Mouse (Mus musculus) layer of hippocampus, adult 2 months (tissue): Measurements from ENCODE around the gene Dnah12. TPM values are rescaled to one million over a fixed set of nuclear protein-coding genes. Genes with fewer than 3 reads are reported as not detected.

ENCODE experiments used
- DNase-seq, 2 experiments: peaks; one replicate each; pipeline ENCODE4 v3.0.0; 2022; ENCODE audit warnings: low spot score in 2 of 2
- H3K27ac ChIP-seq: fragments of 200-600 bp; 2 replicates; pipeline ENCODE4 v1.8.1; 2022
- H3K4me3 ChIP-seq: fragments of 200-600 bp; 2 replicates; pipeline ENCODE4 v1.8.1; 2022; ENCODE audit warnings: mild to moderate bottlenecking
- CTCF ChIP-seq: fragments of 200-600 bp; conservative IDR thresholded peaks from 2 replicates; pipeline ENCODE4 v1.8.1; 2022; ENCODE audit warnings: antibody characterized with exemption, mild to moderate bottlenecking, moderate library complexity
- long read RNA-seq, 2 experiments: library from polyadenylated mRNA; stranded (forward); transcript quantifications; one replicate each; pipeline ENCODE4 v2.0.0; 2021; ENCODE audit warnings: borderline mapping rate in 2 of 2
- total RNA-seq, 2 experiments: library from RNA; stranded (reverse); gene quantifications; 2 replicates each; pipeline ENCODE4 v1.2.3; 2021

Dnah12 gene
- total RNA-seq = under 1 TPM; 0.20 to 0.87 TPM
- long read RNA-seq, experiment 1, partial matches to known transcripts = 0 of 1 reads
- long read RNA-seq, experiment 1, other reads (novel, unspliced or antisense) = 1 of 1 reads
- long read RNA-seq, experiment 2 = 0 reads

GRCm38 (mm10) chr14:26692974-26693373, at the start of gene Dnah12:
Gene Dnah12, plus strand, starts transcription at chr14:26693274.
- Histone ChIP-seq H3K27ac (no peak within 1 kb of the TSS), H3K4me3 (no peak within 1 kb of the TSS)
- no peak for DNase-seq
- TF ChIP-seq CTCF = no peak

- TF ChIP-seq CTCF = no peak
- Histone ChIP-seq H3K4me3 (no peak overlapping the region), H3K27ac (0 out of 2 replicates have a peak overlapping the region, but pooled peaks have one; percentile 2)
- DNase-seq = no peak
Observed at GRCm38 (mm10) chr14:26645989-26646650, 47.0 kb upstream of the Dnah12 start.

- DNase-seq = no peak
- H3K27ac ChIP-seq = 0 out of 2 replicates have a peak overlapping the region, but pooled peaks have one; percentile 5
- TF ChIP-seq CTCF = no peak
- no peak overlapping the region for H3K4me3 ChIP-seq
Observed at GRCm38 (mm10) chr14:26647811-26648210, 45.3 kb upstream of the Dnah12 start.

- H3K4me3 ChIP-seq = no peak overlapping the region
- DNase-seq = no peak
- H3K27ac ChIP-seq = no peak overlapping the region
- TF ChIP-seq CTCF = peak; percentile 70
Observed at GRCm38 (mm10) chr14:26651901-26652300, 41.2 kb upstream of the Dnah12 start.

GRCm38 (mm10) chr14:26658178-26658577, 34.9 kb upstream of the Dnah12 start:
- H3K4me3 ChIP-seq = no peak overlapping the region
- no peak overlapping the region for H3K27ac ChIP-seq
- no peak for DNase-seq
- TF ChIP-seq CTCF = no peak

GRCm38 (mm10) chr14:26660233-26660632, 32.8 kb upstream of the Dnah12 start:
- TF ChIP-seq CTCF = no peak
- DNase-seq = no peak
- Histone ChIP-seq H3K27ac (no peak overlapping the region), H3K4me3 (no peak overlapping the region)

- DNase-seq = no peak
- no peak overlapping the region for H3K27ac ChIP-seq
- no peak overlapping the region for H3K4me3 ChIP-seq
- no peak for TF ChIP-seq CTCF
Observed at GRCm38 (mm10) chr14:26662016-26662415, 31.1 kb upstream of the Dnah12 start.

GRCm38 (mm10) chr14:26662488-26662887, 30.6 kb upstream of the Dnah12 start:
- TF ChIP-seq CTCF = no peak
- no peak for DNase-seq
- no peak overlapping the region for H3K4me3 ChIP-seq
- no peak overlapping the region for H3K27ac ChIP-seq

- Histone ChIP-seq H3K4me3 (no peak overlapping the region), H3K27ac (no peak overlapping the region)
- no peak for TF ChIP-seq CTCF
- DNase-seq = no peak
Observed at GRCm38 (mm10) chr14:26663851-26664250, 29.2 kb upstream of the Dnah12 start.

GRCm38 (mm10) chr14:26667991-26668370, 25.1 kb upstream of the Dnah12 start:
- H3K27ac ChIP-seq = peak overlapping the region; percentile 96; the same call in 1 of the 2 replicates
- no peak for DNase-seq
- no peak for TF ChIP-seq CTCF
- H3K4me3 ChIP-seq = peak overlapping the region; percentile 68

- DNase-seq = peak; percentile 26 to 31
- TF ChIP-seq CTCF = no peak
- Histone ChIP-seq H3K4me3 (peak overlapping the region; percentile 68), H3K27ac (peak overlapping the region; percentile 96)
Observed at GRCm38 (mm10) chr14:26668371-26669291, 24.4 kb upstream of the Dnah12 start.

GRCm38 (mm10) chr14:26669292-26670073, 23.6 kb upstream of the Dnah12 start, which contains the start of gene Pde12:
Gene Pde12, minus strand, starts transcription at chr14:26669883.
- peak; percentile 80 to 89 for DNase-seq
- no peak for TF ChIP-seq CTCF

More at GRCm38 (mm10) chr14:26669292-26670073, 23.6 kb upstream of the Dnah12 start, which contains the start of gene Pde12:
- Histone ChIP-seq H3K4me3 (peak within 1 kb of the TSS; percentile 68), H3K27ac (peak within 1 kb of the TSS; percentile 96)
